Mouse (Mus musculus): Measurements from ENCODE around the gene E130116L18Rik. TPM values are rescaled to one million over a fixed set of nuclear protein-coding genes. Genes with fewer than 3 reads are reported as not detected.

Gene E130116L18Rik
- total and polyA plus RNA-seq, 3 experiments, result not detected

- no peak for DNase-seq (ENCODE audit: extremely low read depth)
- H3K27me3 ChIP-seq (replicated peaks), result no peaks in the 10 kb centered on the region
- no peaks in the 10 kb centered on the region for H3K79me2 ChIP-seq (replicated peaks; ENCODE audit: control insufficient read depth, extremely low read depth, insufficient read depth, poor library complexity, severe bottlenecking)
- H3K9me3 ChIP-seq (replicated peaks; ENCODE audit: low read length), result no peaks in the 10 kb centered on the region
- no peak overlapping the region for H3K27ac ChIP-seq (ENCODE audit: insufficient read depth, low read depth)
- H3K4me2 ChIP-seq (ENCODE audit: insufficient read depth, low read depth, poor library complexity, severe bottlenecking), result no peak overlapping the region
- peaks cover 6 to 28% of the 10 kb centered on the region in 2 experiments for H3K4me1 ChIP-seq (ENCODE audit: control insufficient read depth in 1 of 2, insufficient read depth in 2 of 2)
- TF ChIP-seq ZNF384 (IDR thresholded peaks at IDR 0.05; ENCODE audit: low read depth, low read length) (no peak), IRF4 (IDR thresholded peaks at IDR 0.05; ENCODE audit: low read depth, low read length) (no peak), TCF12 (IDR thresholded peaks at IDR 0.05; ENCODE audit: low read depth, low read length) (no peak), MYC (IDR thresholded peaks at IDR 0.05; ENCODE audit: low read depth, low read length) (no peak), ZC3H11A (IDR thresholded peaks at IDR 0.05; ENCODE audit: low read depth, low read length) (no peak), PAX5 (IDR thresholded peaks at IDR 0.05; ENCODE audit: low read length) (no peak), CHD1 (IDR thresholded peaks at IDR 0.05; ENCODE audit: low read depth, low read length) (no peak), EP300 (IDR thresholded peaks at IDR 0.05; ENCODE audit: low read length) (no peak), KAT2A (IDR thresholded peaks at IDR 0.05; ENCODE audit: insufficient replicate concordance, low read length) (no peak), CTCF (conservative IDR thresholded peaks at IDR 0.05 in 1 of 2, IDR thresholded peaks at IDR 0.05 in 1 of 2; ENCODE audit: low read depth in 2 of 2, low read length in 2 of 2) (no peak), POLR2A (IDR thresholded peaks at IDR 0.05; ENCODE audit: low read depth, low read length) (no peak), HCFC1 (IDR thresholded peaks at IDR 0.05; ENCODE audit: low read depth, low read length) (no peak), SIN3A (IDR thresholded peaks at IDR 0.05; ENCODE audit: low read length) (no peak), MAX (IDR thresholded peaks at IDR 0.05; ENCODE audit: low read length) (no peak), CHD2 (IDR thresholded peaks at IDR 0.05; ENCODE audit: low read length) (no peak), NRF1 (IDR thresholded peaks at IDR 0.05; ENCODE audit: low read depth, low read length) (no peak), JUN (IDR thresholded peaks at IDR 0.05; ENCODE audit: insufficient read depth, low read depth, low read length) (no peak), ETS1 (conservative IDR thresholded peaks at IDR 0.05; ENCODE audit: low read depth, low read length) (no peak)
- dilution Hi-C loops (cut with MboI; ENCODE audit: extremely low pct_ligation_motif_present, extremely low pct_unique_long_range_greater_than_20kb, low sequenced_read_pairs), result no loop called here
- no peak overlapping the region for H3K4me3 ChIP-seq (replicated peaks in 1 of 3; ENCODE audit: low read depth in 2 of 3, low read length in 2 of 3, poor library complexity in 1 of 3)
- in situ Hi-C loops (cut with MboI; ENCODE audit: low pct_ligation_motif_present, low pct_unique_long_range_greater_than_20kb, low sequenced_read_pairs), result no loop called here
- peaks cover 2 to 15% of the 10 kb centered on the region in 2 experiments for H3K36me3 ChIP-seq (replicated peaks in 1 of 2; ENCODE audit: control insufficient read depth in 1 of 2, insufficient read depth in 1 of 2, low read length in 1 of 2)
- no peak overlapping the region for H3K9ac ChIP-seq (ENCODE audit: insufficient read depth, low read depth)
Measured at GRCm38 (mm10) chr5:25246473-25246865, 23.5 kb upstream of the E130116L18Rik start.

- no peaks in the 10 kb centered on the region for H3K79me2 ChIP-seq (replicated peaks; ENCODE audit: control insufficient read depth, extremely low read depth, insufficient read depth, poor library complexity, severe bottlenecking)
- TF ChIP-seq IRF4 (IDR thresholded peaks at IDR 0.05; ENCODE audit: low read depth, low read length) (no peak), RCOR1 (conservative IDR thresholded peaks at IDR 0.05; ENCODE audit: low read depth, low read length) (no peak), ZKSCAN1 (IDR thresholded peaks at IDR 0.05; ENCODE audit: borderline replicate concordance, low read depth, low read length) (no peak), CHD2 (IDR thresholded peaks at IDR 0.05; ENCODE audit: low read length) (no peak), JUN (IDR thresholded peaks at IDR 0.05; ENCODE audit: insufficient read depth, low read depth, low read length) (no peak), CTCF (conservative IDR thresholded peaks at IDR 0.05 in 1 of 2, IDR thresholded peaks at IDR 0.05 in 1 of 2; ENCODE audit: low read depth in 2 of 2, low read length in 2 of 2) (no peak), USF2 (conservative IDR thresholded peaks at IDR 0.05; ENCODE audit: low read depth, low read length) (no peak), SMC3 (IDR thresholded peaks at IDR 0.05; ENCODE audit: low read depth, low read length) (no peak), MXI1 (IDR thresholded peaks at IDR 0.05; ENCODE audit: low read depth, low read length) (no peak), MYC (IDR thresholded peaks at IDR 0.05; ENCODE audit: low read depth, low read length) (no peak), MAX (IDR thresholded peaks at IDR 0.05; ENCODE audit: low read length) (no peak), NRF1 (IDR thresholded peaks at IDR 0.05; ENCODE audit: low read depth, low read length) (no peak)
- dilution Hi-C loops (cut with MboI; ENCODE audit: extremely low pct_ligation_motif_present, extremely low pct_unique_long_range_greater_than_20kb, low sequenced_read_pairs) (no loop called here), in situ Hi-C loops (cut with MboI; ENCODE audit: low pct_ligation_motif_present, low pct_unique_long_range_greater_than_20kb, low sequenced_read_pairs) (no loop called here)
- no peak overlapping the region for H3K27ac ChIP-seq (ENCODE audit: insufficient read depth, low read depth)
- H3K4me2 ChIP-seq (ENCODE audit: insufficient read depth, low read depth, poor library complexity, severe bottlenecking), result no peak overlapping the region
- H3K4me1 ChIP-seq (ENCODE audit: control insufficient read depth in 1 of 2, insufficient read depth in 2 of 2), result peaks cover 6 to 28% of the 10 kb centered on the region in 2 experiments
- no peak overlapping the region for H3K9ac ChIP-seq (ENCODE audit: insufficient read depth, low read depth)
- no peak for DNase-seq (ENCODE audit: extremely low read depth)
- peaks cover 2 to 14% of the 10 kb centered on the region in 2 experiments for H3K36me3 ChIP-seq (replicated peaks in 1 of 2; ENCODE audit: control insufficient read depth in 1 of 2, insufficient read depth in 1 of 2, low read length in 1 of 2)
- no peaks in the 10 kb centered on the region for H3K9me3 ChIP-seq (replicated peaks; ENCODE audit: low read length)
- no peak overlapping the region for H3K4me3 ChIP-seq (replicated peaks in 1 of 3; ENCODE audit: low read depth in 2 of 3, low read length in 2 of 3, poor library complexity in 1 of 3)
- H3K27me3 ChIP-seq (replicated peaks), result no peaks in the 10 kb centered on the region
Measured at GRCm38 (mm10) chr5:25245806-25246472, 23.0 kb upstream of the E130116L18Rik start.

All from CH12.LX (cell line).